Mouse (Mus musculus): Measurements from ENCODE around the gene Rho. TPM values are rescaled to one million over a fixed set of nuclear protein-coding genes. Genes with fewer than 3 reads are reported as not detected.

The Rho gene
- polyA plus RNA-seq, 1 experiment from 2014 or later: 0.17 TPM

GRCm38 (mm10) chr6:115916611-115917010, 14.9 kb upstream of the Rho start:
- no peak overlapping the region for H3K9ac ChIP-seq
- no peak for ATAC-seq
- H3K9me3 ChIP-seq (replicated peaks): no peaks in the 10 kb centered on the region
- peak overlapping the region; percentile 59; the same call in 1 of the 2 replicates for H3K27ac ChIP-seq
- no peaks in the 10 kb centered on the region for H3K27me3 ChIP-seq
- 90% methylated on average over 5 of the region's 5 CpGs for WGBS
- H3K4me2 ChIP-seq: no peak overlapping the region
- H3K4me3 ChIP-seq: no peak overlapping the region
- H3K4me1 ChIP-seq: peaks cover 41% of the 10 kb centered on the region
- peaks cover 11% of the 10 kb centered on the region; the same call in 1 of the 2 replicates for H3K36me3 ChIP-seq (ENCODE audit: poor library complexity, severe bottlenecking)

GRCm38 (mm10) chr6:115918615-115919014, 12.9 kb upstream of the Rho start:
- Histone ChIP-seq H3K27ac (no peak overlapping the region), H3K36me3 (ENCODE audit: poor library complexity, severe bottlenecking) (peaks cover 11% of the 10 kb centered on the region; the same call in 1 of the 2 replicates), H3K4me1 (peaks cover 31% of the 10 kb centered on the region), H3K27me3 (no peaks in the 10 kb centered on the region), H3K4me3 (no peak overlapping the region), H3K4me2 (no peak overlapping the region), H3K9me3 (replicated peaks) (no peaks in the 10 kb centered on the region), H3K9ac (no peak overlapping the region)
- ATAC-seq: no peak
- WGBS: 81% methylated on average over 1 of the region's 1 CpGs

GRCm38 (mm10) chr6:115919876-115920275, 11.7 kb upstream of the Rho start:
- Histone ChIP-seq H3K27me3 (no peaks in the 10 kb centered on the region), H3K4me3 (no peak overlapping the region), H3K9me3 (replicated peaks) (no peaks in the 10 kb centered on the region), H3K27ac (no peak overlapping the region), H3K9ac (no peak overlapping the region), H3K4me1 (peaks cover 24% of the 10 kb centered on the region), H3K36me3 (ENCODE audit: poor library complexity, severe bottlenecking) (peaks cover 11% of the 10 kb centered on the region; the same call in 1 of the 2 replicates), H3K4me2 (no peak overlapping the region)
- WGBS: 96% methylated on average over 5 of the region's 5 CpGs
- no peak for ATAC-seq

DNA sequence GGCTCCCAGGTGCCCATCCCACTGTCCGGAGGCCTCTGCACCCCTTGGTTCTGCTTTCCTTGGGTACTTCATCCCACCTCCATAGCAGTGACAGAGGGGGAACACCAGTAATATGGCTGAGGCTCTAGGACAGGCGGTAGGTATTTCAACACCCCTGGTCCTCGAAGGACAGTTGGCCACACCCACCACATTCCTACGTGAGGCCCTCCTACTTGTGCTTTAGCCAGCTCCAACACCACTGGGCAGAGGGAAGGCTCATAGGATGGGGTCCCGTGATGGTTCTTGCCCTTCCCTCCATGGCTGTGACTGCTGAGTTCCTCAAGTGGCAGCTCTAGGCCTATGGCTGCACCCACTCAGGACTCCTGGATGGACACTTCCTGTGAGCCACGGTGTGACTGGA, 6.7 kb upstream of the Rho start:
- Histone ChIP-seq H3K9ac (no peak overlapping the region), H3K4me1 (peaks cover 39% of the 10 kb centered on the region)
- 57% methylated on average over 6 of the region's 6 CpGs for WGBS

DNA sequence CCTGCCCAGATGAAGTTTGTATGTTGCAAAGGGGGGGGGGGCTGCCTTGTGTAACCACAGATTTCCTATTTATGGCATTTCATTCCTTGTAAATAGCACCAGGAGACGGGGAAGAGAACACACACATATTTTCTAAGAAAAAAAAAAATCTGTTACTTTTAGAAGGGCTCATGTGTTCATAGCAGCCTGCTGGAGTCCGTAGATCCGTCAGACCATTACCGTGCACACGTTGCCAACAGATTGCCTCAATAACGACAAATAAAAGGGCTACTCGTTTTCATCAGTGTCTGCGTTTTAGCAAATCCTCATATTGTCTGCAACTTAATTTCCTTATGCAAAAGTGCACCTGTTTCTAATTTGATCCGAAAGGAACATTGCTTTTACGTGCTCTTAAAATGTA, 5.1 kb upstream of the Rho start:
- H3K4me1 ChIP-seq: peaks cover 45% of the 10 kb centered on the region
- WGBS: 48% methylated on average over 10 of the region's 10 CpGs

More for the DNA sequence above, 6.7 kb upstream of the Rho start:
- H3K9me3 ChIP-seq (replicated peaks): no peaks in the 10 kb centered on the region
- no peak overlapping the region for H3K27ac ChIP-seq
- no peaks in the 10 kb centered on the region for H3K27me3 ChIP-seq
- H3K4me3 ChIP-seq: no peak overlapping the region
- H3K4me2 ChIP-seq: no peak overlapping the region
- no peaks in the 10 kb centered on the region for H3K36me3 ChIP-seq (ENCODE audit: poor library complexity, severe bottlenecking)
- ATAC-seq: no peak

DNA sequence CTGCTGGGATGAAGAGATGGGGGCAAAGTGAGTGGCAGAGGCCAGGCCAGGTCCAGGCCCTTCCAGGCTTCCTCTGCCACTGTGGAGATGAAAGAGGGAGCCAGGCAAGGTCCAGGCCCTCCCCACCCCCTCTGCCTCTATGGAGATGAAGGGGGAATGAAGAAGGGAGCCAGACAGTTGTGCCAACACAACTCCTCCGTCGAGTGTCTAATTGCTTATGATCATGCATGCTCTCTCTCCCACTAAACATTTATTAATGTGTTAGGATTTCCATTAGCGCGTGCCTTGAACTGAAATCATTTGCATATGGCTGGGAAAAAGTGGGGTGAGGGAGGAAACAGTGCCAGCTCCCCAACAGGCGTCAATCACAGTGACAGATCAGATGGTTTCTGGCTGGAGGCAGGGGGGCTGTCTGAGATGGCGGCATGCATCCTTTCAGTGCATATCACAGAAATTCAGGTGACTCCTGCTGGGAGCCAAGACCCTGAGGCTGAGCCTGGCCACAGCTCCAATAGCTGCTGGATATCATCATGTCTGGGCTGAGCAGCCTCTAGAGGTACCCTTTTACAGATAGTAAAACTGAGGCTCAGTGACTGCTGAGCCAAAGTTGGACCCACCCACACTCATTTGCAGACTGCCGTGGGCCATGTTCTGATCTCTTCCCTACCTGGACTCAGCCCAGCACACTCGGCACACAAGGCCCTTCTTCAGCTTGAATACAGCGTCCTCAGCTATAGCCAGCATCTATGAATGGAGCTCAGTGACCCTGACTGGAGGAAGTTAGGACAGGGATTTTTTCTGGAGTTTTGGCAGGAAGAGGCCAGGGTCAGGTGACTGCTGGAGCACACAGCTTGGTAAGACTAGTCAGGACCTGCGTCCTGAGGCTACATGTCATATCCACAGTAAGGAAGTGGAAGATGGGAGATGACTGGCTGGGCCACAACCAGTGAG, 4.0 kb upstream of the Rho start:
- 53% methylated on average over 10 of the region's 10 CpGs for WGBS
- H3K9me3 ChIP-seq (replicated peaks): no peaks in the 10 kb centered on the region
- peak overlapping the region; percentile 7; the same call in 1 of the 2 replicates for H3K4me2 ChIP-seq
- ATAC-seq: peak; percentile 76
- H3K27ac ChIP-seq: peak overlapping the region; percentile 78
- H3K27me3 ChIP-seq: no peaks in the 10 kb centered on the region
- peaks cover 50% of the 10 kb centered on the region for H3K4me1 ChIP-seq
- no peaks in the 10 kb centered on the region for H3K36me3 ChIP-seq (ENCODE audit: poor library complexity, severe bottlenecking)
- no peak overlapping the region for H3K4me3 ChIP-seq
- H3K9ac ChIP-seq: no peak overlapping the region

More for the DNA sequence above, 5.1 kb upstream of the Rho start:
- H3K27me3 ChIP-seq: no peaks in the 10 kb centered on the region
- no peak overlapping the region for H3K4me3 ChIP-seq
- no peaks in the 10 kb centered on the region for H3K9me3 ChIP-seq (replicated peaks)
- H3K36me3 ChIP-seq (ENCODE audit: poor library complexity, severe bottlenecking): no peaks in the 10 kb centered on the region
- H3K4me2 ChIP-seq: no peak overlapping the region
- H3K27ac ChIP-seq: peak overlapping the region; percentile 78
- no peak overlapping the region for H3K9ac ChIP-seq
- no peak for ATAC-seq

- Histone ChIP-seq H3K9ac (no peak overlapping the region), H3K4me2 (no peak overlapping the region), H3K4me1 (peaks cover 42% of the 10 kb centered on the region), H3K36me3 (ENCODE audit: poor library complexity, severe bottlenecking) (no peaks in the 10 kb centered on the region), H3K9me3 (replicated peaks) (no peaks in the 10 kb centered on the region), H3K4me3 (no peak overlapping the region), H3K27ac (no peak overlapping the region), H3K27me3 (no peaks in the 10 kb centered on the region)
- WGBS: 78% methylated on average over 5 of the region's 5 CpGs
- ATAC-seq: no peak
Measured at GRCm38 (mm10) chr6:115930018-115930417, 1.5 kb upstream of the Rho start.

DNA sequence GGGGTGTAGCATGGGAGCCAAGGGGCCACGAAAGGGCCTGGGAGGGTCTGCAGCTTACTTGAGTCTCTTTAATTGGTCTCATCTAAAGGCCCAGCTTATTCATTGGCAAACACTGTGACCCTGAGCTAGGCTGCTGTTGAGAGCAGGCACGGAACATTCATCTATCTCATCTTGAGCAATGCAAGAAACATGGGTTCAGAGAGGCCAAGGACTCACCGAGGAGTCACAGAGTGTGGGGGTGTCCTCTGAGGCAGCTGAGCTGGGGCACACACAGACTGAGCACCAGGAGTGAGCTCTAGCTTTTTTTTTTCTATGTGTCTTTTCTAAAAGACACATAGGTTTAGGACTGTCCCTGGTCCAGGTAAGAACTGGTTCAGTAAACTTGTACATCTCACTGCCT, 843 bp downstream of the Rho start:
- no peak for ATAC-seq
- 96% methylated on average over 3 of the region's 3 CpGs for WGBS
- no peak overlapping the region for H3K27ac ChIP-seq

DNA sequence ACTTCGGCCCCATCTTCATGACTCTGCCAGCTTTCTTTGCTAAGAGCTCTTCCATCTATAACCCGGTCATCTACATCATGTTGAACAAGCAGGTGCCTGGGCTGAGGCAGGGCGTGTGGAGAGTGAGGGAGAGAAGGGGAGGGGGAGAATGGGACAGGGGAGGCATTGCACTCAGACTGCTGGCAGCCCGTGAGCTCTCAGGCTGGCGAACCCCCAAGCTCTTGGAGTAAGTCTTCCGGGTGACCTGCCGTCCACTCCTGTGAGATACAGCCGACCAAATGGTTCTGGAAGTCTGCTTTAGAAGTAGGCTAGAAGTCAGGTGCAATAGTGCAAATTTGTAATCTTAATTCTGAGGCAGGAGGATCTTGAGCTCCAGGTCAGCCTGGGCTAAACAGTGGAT, 4.0 kb downstream of the Rho start:
- Histone ChIP-seq H3K36me3 (ENCODE audit: poor library complexity, severe bottlenecking) (no peaks in the 10 kb centered on the region), H3K4me2 (no peak overlapping the region), H3K4me3 (no peak overlapping the region), H3K9ac (no peak overlapping the region), H3K9me3 (replicated peaks) (peaks cover 8% of the 10 kb centered on the region; the same call in 1 of the 2 replicates), H3K27ac (no peak overlapping the region), H3K4me1 (0 out of 2 replicates have a peak, but pooled peaks cover 17% of the 10 kb centered on the region), H3K27me3 (no peaks in the 10 kb centered on the region)
- no peak for ATAC-seq
- WGBS: 86% methylated on average over 8 of the region's 8 CpGs

More for the DNA sequence above, 843 bp downstream of the Rho start:
- Histone ChIP-seq H3K36me3 (ENCODE audit: poor library complexity, severe bottlenecking) (no peaks in the 10 kb centered on the region), H3K9ac (no peak overlapping the region), H3K4me1 (peaks cover 28% of the 10 kb centered on the region), H3K4me3 (no peak overlapping the region), H3K27me3 (no peaks in the 10 kb centered on the region), H3K9me3 (replicated peaks) (no peaks in the 10 kb centered on the region), H3K4me2 (no peak overlapping the region)

DNA sequence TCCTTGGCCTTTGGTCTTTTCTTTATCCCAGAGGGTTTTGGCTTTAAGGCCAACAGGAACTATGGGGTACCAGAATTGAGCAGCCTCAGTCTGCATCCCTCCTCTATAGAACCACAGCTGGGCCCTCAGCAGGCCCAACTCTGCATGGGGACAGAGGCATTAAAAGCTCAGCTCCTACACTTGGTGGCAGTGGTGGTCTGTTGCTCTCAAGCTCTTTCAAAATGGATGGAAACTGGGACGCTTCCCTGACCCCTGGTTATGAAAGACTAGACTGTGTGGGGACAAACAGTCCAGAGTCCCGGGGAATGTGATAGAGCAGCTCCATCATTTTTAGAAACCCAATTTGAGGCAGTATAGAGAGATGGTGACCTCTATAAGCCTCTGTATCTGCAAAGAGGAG, 6.5 kb downstream of the Rho start:
- no peak overlapping the region for H3K27ac ChIP-seq
- no peaks in the 10 kb centered on the region for H3K27me3 ChIP-seq
- 0 out of 2 replicates have a peak, but pooled peaks cover 9% of the 10 kb centered on the region for H3K4me1 ChIP-seq
- H3K9me3 ChIP-seq (replicated peaks): peaks cover 8% of the 10 kb centered on the region; the same call in 1 of the 2 replicates
- no peak overlapping the region for H3K4me2 ChIP-seq
- ATAC-seq: no peak
- no peak overlapping the region for H3K9ac ChIP-seq
- H3K4me3 ChIP-seq: no peak overlapping the region
- H3K36me3 ChIP-seq (ENCODE audit: poor library complexity, severe bottlenecking): no peaks in the 10 kb centered on the region
- WGBS: 94% methylated on average over 2 of the region's 2 CpGs

- no peak for ATAC-seq
- no peak overlapping the region for H3K9ac ChIP-seq
- no peaks in the 10 kb centered on the region for H3K36me3 ChIP-seq (ENCODE audit: poor library complexity, severe bottlenecking)
- 0 out of 2 replicates have a peak, but pooled peaks cover 9% of the 10 kb centered on the region for H3K4me1 ChIP-seq
- H3K9me3 ChIP-seq (replicated peaks): peaks cover 8% of the 10 kb centered on the region; the same call in 1 of the 2 replicates
- no peak overlapping the region for H3K4me3 ChIP-seq
- H3K27ac ChIP-seq: no peak overlapping the region
- WGBS: 73% methylated on average over 1 of the region's 1 CpGs
- no peak overlapping the region for H3K4me2 ChIP-seq
- no peaks in the 10 kb centered on the region for H3K27me3 ChIP-seq
Measured at GRCm38 (mm10) chr6:115938798-115939197, 7.2 kb downstream of the Rho start.

GRCm38 (mm10) chr6:115940603-115941002, 9.1 kb downstream of the Rho start:
- 91% methylated on average over 1 of the region's 1 CpGs for WGBS
- Histone ChIP-seq H3K9ac (no peak overlapping the region), H3K27ac (no peak overlapping the region), H3K4me2 (no peak overlapping the region), H3K4me1 (0 out of 2 replicates have a peak, but pooled peaks cover 9% of the 10 kb centered on the region), H3K36me3 (ENCODE audit: poor library complexity, severe bottlenecking) (no peaks in the 10 kb centered on the region), H3K9me3 (replicated peaks) (peaks cover 8% of the 10 kb centered on the region; the same call in 1 of the 2 replicates), H3K4me3 (no peak overlapping the region), H3K27me3 (no peaks in the 10 kb centered on the region)
- no peak for ATAC-seq

All from forebrain, embryonic 13.5 days (tissue).